Mouse (Mus musculus): ENCODE results near the gene Faap100.

- TF ChIP-seq CTCF (IDR thresholded peaks at IDR 0.05; ENCODE audit: insufficient read depth, low read depth, low read length): no peak
- no peak for TF ChIP-seq POLR2A (IDR thresholded peaks at IDR 0.05; ENCODE audit: insufficient read depth, low read depth, low read length)
These were observed 15.7 kb downstream of the Faap100 start for GRCm38 (mm10) chr11:120362891-120363290.

All from olfactory bulb, adult 2 months (tissue).